Mouse (Mus musculus): ENCODE data around the gene Olfr1085.
"Not testable (repeated sequence)": the region's sequence is repeated elsewhere in the genome, so short reads cannot be mapped to it uniquely, and the experiment has no call there.

Olfr1085 gene

GRCm38 (mm10) chr2:86661919-86662318, at the start of gene Olfr1085:
Olfr1085 (minus strand) TSS chr2:86662019.
- DNase-seq (ENCODE audit: low read depth in 1 of 2, low spot score in 2 of 2) = no peak

GRCm38 (mm10) chr2:86698295-86698694, 36.5 kb upstream of the Olfr1085 start, which contains the start of gene Olfr1087:
Olfr1087 (minus strand) TSS chr2:86698395.
- no peak for DNase-seq (ENCODE audit: low read depth in 1 of 2, low spot score in 2 of 2)

- DNase-seq (ENCODE audit: low read depth in 1 of 2, low spot score in 2 of 2) = no peak
These were observed 18.2 kb upstream of the Olfr1085 start, which contains the start of gene Olfr1086 for GRCm38 (mm10) chr2:86679992-86680391. Olfr1086 (minus strand) TSS chr2:86680092.

GRCm38 (mm10) chr2:86639625-86640024, 22.2 kb downstream of the Olfr1085 start, which contains the start of gene Olfr1084:
Olfr1084 (minus strand) TSS chr2:86639725.
- DNase-seq (ENCODE audit: low read depth in 1 of 2, low spot score in 2 of 2) = not testable (repeated sequence)
